15 mouse cellular contexts compared by ENCODE assay signal in genomic region chr11:101953441-101953840, GRCm38 (mm10). TPM values are rescaled to one million over a fixed set of nuclear protein-coding genes. Genes with fewer than 3 reads are reported as not detected.
DNase-seq lines count a peak whose midpoint lies in the region; ATAC-seq lines count a peak whose summit lies in the region.
"Had no signal": no experiment of that assay in that cellular context is flagged by ENCODE, and none has a peak within 500 bp of the region (broad histone marks: within the 10 kb centered on the region; RNA-seq: fewer than 3 reads in every experiment).

No protein-coding gene starts in this region.

- H3K4me3 ChIP-seq in heart, embryonic 11.5 days (ENCODE audit: low read depth, low read length), result no peak overlapping the region
- no peak overlapping the region for H3K4me3 ChIP-seq in kidney, embryonic 16.5 days (ENCODE audit: low read length)
- H3K4me3 ChIP-seq in embryonic facial prominence, embryonic 15.5 days (replicated peaks), result no peak overlapping the region
- H3K4me3 ChIP-seq in stomach, embryonic 14.5 days (ENCODE audit: low read depth, low read length), result no peak overlapping the region
- H3K4me3 ChIP-seq in forebrain, embryonic 11.5 days (ENCODE audit: low read depth, low read length), result no peak overlapping the region
- H3K4me3 ChIP-seq: limb, embryonic 10.5 days; neural tube, embryonic 13.5 days had no signal

- no peak for DNase-seq in heart, postnatal 4 days
- DNase-seq in kidney, adult 9 months, result no peak
- DNase-seq in forebrain, embryonic 11.5 days (ENCODE audit: low spot score), result no peak
- DNase-seq in right cerebral cortex, postnatal 36 days (ENCODE audit: low spot score in 2 of 2), result no peak
- DNase-seq: cerebellum, adult 18-20 months had no signal

- no peak for ATAC-seq in heart, embryonic 11.5 days (replicated peaks; ENCODE audit: insufficient number of reproducible peaks, low FRiP score, low TSS enrichment)
- no peak for ATAC-seq in kidney, embryonic 16.5 days (ENCODE audit: low FRiP score, low TSS enrichment)
- no peak for ATAC-seq in embryonic facial prominence, embryonic 15.5 days (ENCODE audit: insufficient number of reproducible peaks, low FRiP score, low TSS enrichment, low read depth)
- ATAC-seq in stomach, embryonic 14.5 days (ENCODE audit: insufficient number of reproducible peaks, insufficient read depth, low FRiP score, low read depth), result no peak
- ATAC-seq in forebrain, embryonic 11.5 days (replicated peaks; ENCODE audit: low FRiP score), result no peak
- ATAC-seq: midbrain, embryonic 16.5 days had no signal

- H3K27me3 ChIP-seq in heart, embryonic 11.5 days (ENCODE audit: control insufficient read depth, insufficient read depth, low read length), result peaks cover 4% of the 10 kb centered on the region; the same call in 1 of the 2 replicates
- peaks cover 9% of the 10 kb centered on the region; the same call in 1 of the 2 replicates for H3K27me3 ChIP-seq in kidney, embryonic 16.5 days (ENCODE audit: insufficient read depth, low read length)
- H3K27me3 ChIP-seq in embryonic facial prominence, embryonic 15.5 days, result no peaks in the 10 kb centered on the region
- H3K27me3 ChIP-seq in stomach, embryonic 14.5 days (ENCODE audit: control insufficient read depth, insufficient read depth, low read length), result no peaks in the 10 kb centered on the region
- H3K27me3 ChIP-seq in forebrain, embryonic 11.5 days (ENCODE audit: control insufficient read depth, insufficient read depth, low read length), result peaks cover 3% of the 10 kb centered on the region

- peak overlapping the region; percentile 43 for H3K4me2 ChIP-seq in heart, embryonic 11.5 days
- peak overlapping the region; percentile 17; the same call in 1 of the 2 replicates for H3K4me2 ChIP-seq in kidney, embryonic 16.5 days (replicated peaks; ENCODE audit: low read depth, low read length)
- H3K4me2 ChIP-seq in embryonic facial prominence, embryonic 15.5 days (replicated peaks), result no peak overlapping the region
- 0 out of 2 replicates have a peak overlapping the region, but pooled peaks have one; percentile 26 for H3K4me2 ChIP-seq in stomach, embryonic 14.5 days (replicated peaks; ENCODE audit: low read depth, low read length)
- no peak overlapping the region for H3K4me2 ChIP-seq in forebrain, embryonic 11.5 days (ENCODE audit: low read depth, low read length, severe bottlenecking)

- H3K9me3 ChIP-seq in heart, embryonic 11.5 days (replicated peaks; ENCODE audit: control insufficient read depth, low read length), result no peaks in the 10 kb centered on the region
- no peaks in the 10 kb centered on the region for H3K9me3 ChIP-seq in kidney, embryonic 16.5 days (ENCODE audit: low read length)
- no peaks in the 10 kb centered on the region for H3K9me3 ChIP-seq in embryonic facial prominence, embryonic 15.5 days (replicated peaks)
- no peaks in the 10 kb centered on the region for H3K9me3 ChIP-seq in stomach, embryonic 14.5 days (ENCODE audit: control insufficient read depth, low read depth, low read length)
- no peaks in the 10 kb centered on the region for H3K9me3 ChIP-seq in forebrain, embryonic 11.5 days (ENCODE audit: control insufficient read depth, low read length)
- H3K9me3 ChIP-seq: G1E; limb, embryonic 10.5 days; neural tube, embryonic 13.5 days had no signal

- no peaks in the 10 kb centered on the region for H3K36me3 ChIP-seq in heart, embryonic 11.5 days (ENCODE audit: control insufficient read depth, insufficient read depth, low read length)
- no peaks in the 10 kb centered on the region for H3K36me3 ChIP-seq in kidney, embryonic 16.5 days (ENCODE audit: insufficient read depth, low read length)
- H3K36me3 ChIP-seq in embryonic facial prominence, embryonic 15.5 days, result no peaks in the 10 kb centered on the region
- H3K36me3 ChIP-seq in stomach, embryonic 14.5 days (ENCODE audit: control insufficient read depth, insufficient read depth, low read length), result no peaks in the 10 kb centered on the region
- H3K36me3 ChIP-seq in forebrain, embryonic 11.5 days (ENCODE audit: control insufficient read depth, insufficient read depth, low read length), result no peaks in the 10 kb centered on the region
- H3K36me3 ChIP-seq: G1E; limb, embryonic 10.5 days; neural tube, embryonic 13.5 days had no signal

- no peak overlapping the region for H3K9ac ChIP-seq in heart, embryonic 11.5 days (ENCODE audit: low read depth, low read length)
- H3K9ac ChIP-seq in kidney, embryonic 16.5 days (replicated peaks; ENCODE audit: low read length), result no peak overlapping the region
- H3K9ac ChIP-seq in embryonic facial prominence, embryonic 15.5 days, result no peak overlapping the region
- no peak overlapping the region for H3K9ac ChIP-seq in stomach, embryonic 14.5 days (replicated peaks; ENCODE audit: low read depth, low read length)
- no peak overlapping the region for H3K9ac ChIP-seq in forebrain, embryonic 11.5 days (ENCODE audit: low read length)

- peaks cover 19% of the 10 kb centered on the region for H3K4me1 ChIP-seq in heart, embryonic 11.5 days (ENCODE audit: control insufficient read depth, insufficient read depth, low read length)
- H3K4me1 ChIP-seq in kidney, embryonic 16.5 days (ENCODE audit: insufficient read depth, low read length), result peaks cover 18% of the 10 kb centered on the region
- peaks cover 19% of the 10 kb centered on the region for H3K4me1 ChIP-seq in embryonic facial prominence, embryonic 15.5 days
- peaks cover 17% of the 10 kb centered on the region for H3K4me1 ChIP-seq in stomach, embryonic 14.5 days (ENCODE audit: control insufficient read depth, insufficient read depth, low read length)
- H3K4me1 ChIP-seq in forebrain, embryonic 11.5 days (replicated peaks; ENCODE audit: control insufficient read depth, insufficient read depth, low read length), result peaks cover 10% of the 10 kb centered on the region; the same call in 1 of the 2 replicates

- 38% methylated on average over 4 of the region's 4 CpGs for WGBS in heart, embryonic 11.5 days (ENCODE audit: insufficient replicate concordance)
- WGBS in kidney, embryonic 16.5 days, result 43% methylated on average over 4 of the region's 4 CpGs
- 50% methylated on average over 4 of the region's 4 CpGs for WGBS in embryonic facial prominence, embryonic 15.5 days
- WGBS in stomach, embryonic 14.5 days, result 52% methylated on average over 4 of the region's 4 CpGs
- 75% methylated on average over 4 of the region's 4 CpGs for WGBS in forebrain, embryonic 11.5 days

- H3K27ac ChIP-seq in heart, embryonic 11.5 days (ENCODE audit: low read depth, low read length), result peak overlapping the region; percentile 70
- H3K27ac ChIP-seq in kidney, embryonic 16.5 days (ENCODE audit: low read length), result peak overlapping the region; percentile 66
- 0 out of 2 replicates have a peak overlapping the region, but pooled peaks have one; percentile 44 for H3K27ac ChIP-seq in embryonic facial prominence, embryonic 15.5 days (replicated peaks)
- 0 out of 2 replicates have a peak overlapping the region, but pooled peaks have one; percentile 52 for H3K27ac ChIP-seq in stomach, embryonic 14.5 days (ENCODE audit: low read length)
- H3K27ac ChIP-seq in forebrain, embryonic 11.5 days (ENCODE audit: low read depth, low read length), result no peak overlapping the region
- H3K27ac ChIP-seq: neural tube, embryonic 13.5 days had no signal

RNA-seq across cellular contexts. Expression of gene Sost, which starts 13.4 kb away (rescaled TPM):
- polyA plus RNA-seq in heart, embryonic 11.5 days (2014; fragmentation: Nextera tagmentation; extraction: Ambion mirVana), result 0.10 and 0.43 TPM in 2 replicates
- 1 to 10 TPM; 7.5 to 8.2 TPM for total RNA-seq in heart, postnatal 4 days (2021)
- 0.76 and 0.80 TPM in 2 replicates for polyA plus RNA-seq in kidney, embryonic 16.5 days (2015; fragmentation: Nextera tagmentation; extraction: Ambion mirVana)
- 0.23 and 0.49 TPM in 2 replicates for polyA plus RNA-seq in embryonic facial prominence, embryonic 15.5 days (2015; fragmentation: Nextera tagmentation; extraction: Ambion mirVana)
- polyA plus RNA-seq in stomach, embryonic 14.5 days (2014; fragmentation: Nextera tagmentation; extraction: Ambion mirVana), result not detected in 2 replicates
- polyA plus RNA-seq in forebrain, embryonic 11.5 days (2014; fragmentation: Nextera tagmentation; extraction: Ambion mirVana), result not detected in 2 replicates
- total RNA-seq: G1E; granulocyte monocyte progenitor cell, adult 5-6 weeks had no signal
- polyA plus RNA-seq: G1E; midbrain, embryonic 16.5 days had no signal

RNA-seq across cellular contexts. Expression of gene Cfap97d1, which starts 30.6 kb away (rescaled TPM):
- polyA plus RNA-seq in heart, embryonic 11.5 days (2014; fragmentation: Nextera tagmentation; extraction: Ambion mirVana), result not detected in 2 replicates
- total RNA-seq in heart, postnatal 4 days (2021), result not detected
- polyA plus RNA-seq in kidney, embryonic 16.5 days (2015; fragmentation: Nextera tagmentation; extraction: Ambion mirVana), result not detected in 2 replicates
- not detected in 2 replicates for polyA plus RNA-seq in embryonic facial prominence, embryonic 15.5 days (2015; fragmentation: Nextera tagmentation; extraction: Ambion mirVana)
- not detected in 2 replicates for polyA plus RNA-seq in stomach, embryonic 14.5 days (2014; fragmentation: Nextera tagmentation; extraction: Ambion mirVana)
- not detected in 2 replicates for polyA plus RNA-seq in forebrain, embryonic 11.5 days (2014; fragmentation: Nextera tagmentation; extraction: Ambion mirVana)
- total RNA-seq: G1E; granulocyte monocyte progenitor cell, adult 5-6 weeks had no signal
- polyA plus RNA-seq: C2C12; G1E; limb, embryonic 10.5 days; midbrain, embryonic 16.5 days; neural tube, embryonic 13.5 days had no signal

RNA-seq across cellular contexts. Expression of gene Dusp3, which starts 33.4 kb away (rescaled TPM):
- polyA plus RNA-seq in heart, embryonic 11.5 days (2014; fragmentation: Nextera tagmentation; extraction: Ambion mirVana), result 49.2 and 49.4 TPM in 2 replicates
- 100 to 1,000 TPM; 149 to 162 TPM for total RNA-seq in heart, postnatal 4 days (2021)
- polyA plus RNA-seq in kidney, embryonic 16.5 days (2015; fragmentation: Nextera tagmentation; extraction: Ambion mirVana), result 39.6 and 39.7 TPM in 2 replicates
- polyA plus RNA-seq in embryonic facial prominence, embryonic 15.5 days (2015; fragmentation: Nextera tagmentation; extraction: Ambion mirVana), result 26.2 and 29.9 TPM in 2 replicates
- polyA plus RNA-seq in stomach, embryonic 14.5 days (2014; fragmentation: Nextera tagmentation; extraction: Ambion mirVana), result 25.3 and 27.3 TPM in 2 replicates
- 10.4 and 11.6 TPM in 2 replicates for polyA plus RNA-seq in forebrain, embryonic 11.5 days (2014; fragmentation: Nextera tagmentation; extraction: Ambion mirVana)

RNA-seq across cellular contexts. Expression of gene Meox1, which starts 59.3 kb away (rescaled TPM):
- 13.2 and 14.5 TPM in 2 replicates for polyA plus RNA-seq in heart, embryonic 11.5 days (2014; fragmentation: Nextera tagmentation; extraction: Ambion mirVana)
- 10 to 100 TPM; 17.3 to 19.1 TPM for total RNA-seq in heart, postnatal 4 days (2021)
- polyA plus RNA-seq in kidney, embryonic 16.5 days (2015; fragmentation: Nextera tagmentation; extraction: Ambion mirVana), result 15.2 and 15.5 TPM in 2 replicates
- 11.1 and 12.3 TPM in 2 replicates for polyA plus RNA-seq in embryonic facial prominence, embryonic 15.5 days (2015; fragmentation: Nextera tagmentation; extraction: Ambion mirVana)
- 5.2 and 5.6 TPM in 2 replicates for polyA plus RNA-seq in stomach, embryonic 14.5 days (2014; fragmentation: Nextera tagmentation; extraction: Ambion mirVana)
- polyA plus RNA-seq in forebrain, embryonic 11.5 days (2014; fragmentation: Nextera tagmentation; extraction: Ambion mirVana), result 0.21 TPM in 1 of 2 replicates, not detected in the other
- total RNA-seq: G1E; granulocyte monocyte progenitor cell, adult 5-6 weeks had no signal
- polyA plus RNA-seq: G1E had no signal

Comparison
In these comparisons a context has a peak if more than half of its experiments do, and no peak if none do; other contexts are left out.
1. H3K4me2 ChIP-seq: peak in heart, embryonic 11.5 days (single experiment), kidney, embryonic 16.5 days (single experiment) and stomach, embryonic 14.5 days (single experiment); none in embryonic facial prominence, embryonic 15.5 days (single experiment) and forebrain, embryonic 11.5 days (single experiment).